Mouse (Mus musculus): ENCODE data around the gene Stra6l. TPM values are rescaled to one million over a fixed set of nuclear protein-coding genes. Genes with fewer than 3 reads are reported as not detected.

Stra6l gene
- not detected for total RNA-seq (2021)
- long read RNA-seq, experiment 1: 0 reads
- long read RNA-seq, experiment 2: 0 reads

- intact Hi-C loops (cut with DNase I; ENCODE audit: low total_unique reads): no loop called here
- DNase-seq: no peak
Observed at GRCm38 (mm10) chr4:45848109-45848824, at the start of gene Stra6l. TSS of gene Stra6l (plus strand) at chr4:45848664.

- DNase-seq: peak; percentile 74
- intact Hi-C loops (cut with DNase I; ENCODE audit: low total_unique reads): no loop called here
Observed at GRCm38 (mm10) chr4:45798964-45799363, 49.5 kb upstream of the Stra6l start, which contains the start of gene Aldh1b1. TSS of gene Aldh1b1 (plus strand) at chr4:45799022.

- DNase-seq: no peak
- intact Hi-C loops (cut with DNase I; ENCODE audit: low total_unique reads): no loop called here
Observed at GRCm38 (mm10) chr4:45799956-45800537, 48.4 kb upstream of the Stra6l start.

- intact Hi-C loops (cut with DNase I; ENCODE audit: low total_unique reads): no loop called here
Observed at GRCm38 (mm10) chr4:45802900-45803299, 45.6 kb upstream of the Stra6l start.

GRCm38 (mm10) chr4:45808034-45808433, 40.4 kb upstream of the Stra6l start:
- intact Hi-C loops (cut with DNase I; ENCODE audit: low total_unique reads): no loop called here
- no peak for DNase-seq

More at GRCm38 (mm10) chr4:45802900-45803299, 45.6 kb upstream of the Stra6l start:
- no peak for DNase-seq

GRCm38 (mm10) chr4:45811250-45811649, 37.2 kb upstream of the Stra6l start:
- intact Hi-C loops (cut with DNase I; ENCODE audit: low total_unique reads): no loop called here

GRCm38 (mm10) chr4:45815542-45815941, 32.9 kb upstream of the Stra6l start:
- intact Hi-C loops (cut with DNase I; ENCODE audit: low total_unique reads): loop anchor here (5.0 kb wide), 1 partner anchor 42 kb away; no protein-coding TSS in a partner anchor
- DNase-seq: peak; percentile 27

More at GRCm38 (mm10) chr4:45811250-45811649, 37.2 kb upstream of the Stra6l start:
- DNase-seq: no peak

- intact Hi-C loops (cut with DNase I; ENCODE audit: low total_unique reads): loop anchor here (5.0 kb wide), 1 partner anchor 38 kb away; no protein-coding TSS in a partner anchor
- DNase-seq: no peak
Observed at GRCm38 (mm10) chr4:45818814-45819207, 29.7 kb upstream of the Stra6l start.

- intact Hi-C loops (cut with DNase I; ENCODE audit: low total_unique reads): loop anchor here (5.0 kb wide), 1 partner anchor 38 kb away; no protein-coding TSS in a partner anchor
- DNase-seq: no peak
Observed at GRCm38 (mm10) chr4:45819208-45819931, 29.1 kb upstream of the Stra6l start.

- DNase-seq: peak; percentile 56
- intact Hi-C loops (cut with DNase I; ENCODE audit: low total_unique reads): no loop called here
Observed at GRCm38 (mm10) chr4:45820074-45820830, 28.2 kb upstream of the Stra6l start.

GRCm38 (mm10) chr4:45821995-45822394, 26.5 kb upstream of the Stra6l start:
- DNase-seq: no peak
- intact Hi-C loops (cut with DNase I; ENCODE audit: low total_unique reads): no loop called here

GRCm38 (mm10) chr4:45822781-45823575, 25.5 kb upstream of the Stra6l start:
- no peak for DNase-seq
- intact Hi-C loops (cut with DNase I; ENCODE audit: low total_unique reads): no loop called here

GRCm38 (mm10) chr4:45824049-45824760, 24.3 kb upstream of the Stra6l start:
- intact Hi-C loops (cut with DNase I; ENCODE audit: low total_unique reads): no loop called here
- DNase-seq: no peak

GRCm38 (mm10) chr4:45824761-45825556, 23.5 kb upstream of the Stra6l start:
- intact Hi-C loops (cut with DNase I; ENCODE audit: low total_unique reads): no loop called here
- no peak for DNase-seq

- DNase-seq: no peak
- intact Hi-C loops (cut with DNase I; ENCODE audit: low total_unique reads): no loop called here
Observed at GRCm38 (mm10) chr4:45826275-45827040, 22.0 kb upstream of the Stra6l start, which contains the start of gene Igfbpl1. TSS of gene Igfbpl1 (minus strand) at chr4:45826923.

GRCm38 (mm10) chr4:45829907-45830759, 18.3 kb upstream of the Stra6l start:
- DNase-seq: no peak
- intact Hi-C loops (cut with DNase I; ENCODE audit: low total_unique reads): no loop called here

Data from gastrocnemius, postnatal 14 days (tissue).